Mouse (Mus musculus): ENCODE results near the gene Rassf3.

Gene Rassf3

DNA sequence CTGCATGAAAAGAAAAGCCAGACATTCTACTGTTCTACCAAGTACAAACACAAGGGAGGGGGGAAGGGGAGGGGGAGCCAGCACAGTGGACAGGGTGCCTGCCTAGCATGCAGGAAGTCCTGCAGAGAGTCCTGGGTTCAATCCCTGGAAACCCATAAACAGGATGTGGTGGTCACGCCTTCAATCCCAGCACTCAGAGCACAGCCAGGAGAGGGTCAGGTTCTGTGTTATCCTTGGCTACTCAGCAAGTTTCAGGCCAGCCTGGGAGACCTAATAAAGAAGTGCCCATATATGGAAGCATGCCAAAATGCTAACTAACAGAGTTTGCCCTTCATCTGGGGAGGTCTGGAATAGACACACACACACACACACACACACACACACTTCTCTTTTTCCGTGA lies 47.1 kb downstream of the Rassf3 start:
- peak; percentile 61 for DNase-seq

DNA sequence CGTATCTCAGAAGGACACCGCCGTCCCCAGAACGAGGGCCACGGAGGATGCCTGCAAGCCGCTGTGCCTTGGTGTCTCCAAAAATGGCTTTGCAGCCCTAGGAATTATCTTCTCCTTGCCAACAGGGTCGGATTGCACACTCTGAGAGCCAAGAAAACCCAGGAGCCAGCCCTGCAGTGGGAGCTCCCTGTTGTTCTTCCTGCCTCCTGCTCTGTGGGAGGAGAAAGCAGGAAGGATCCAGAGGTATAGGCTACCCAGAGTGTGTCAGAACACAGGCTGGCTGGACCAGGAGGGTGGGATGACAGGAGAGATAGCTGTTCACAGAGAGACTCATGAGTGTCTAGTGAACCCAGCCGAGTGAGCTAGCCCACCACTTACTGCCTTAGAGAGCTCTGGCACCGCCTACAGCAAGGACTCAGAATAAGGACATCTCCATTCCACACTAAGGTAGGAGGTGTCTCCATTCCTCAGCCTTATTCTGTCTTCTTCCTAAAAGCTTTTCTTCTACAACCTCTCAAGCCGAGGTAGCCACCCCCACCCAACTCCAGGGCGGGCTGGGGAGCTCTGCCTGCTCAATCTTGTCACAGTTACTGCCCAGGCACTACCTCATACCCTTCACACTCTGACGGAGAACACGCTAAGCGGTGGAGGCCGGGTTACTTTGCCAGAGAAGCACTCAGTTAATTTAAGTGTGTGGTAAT lies 48.0 kb downstream of the Rassf3 start:
- DNase-seq, result no peak

DNA sequence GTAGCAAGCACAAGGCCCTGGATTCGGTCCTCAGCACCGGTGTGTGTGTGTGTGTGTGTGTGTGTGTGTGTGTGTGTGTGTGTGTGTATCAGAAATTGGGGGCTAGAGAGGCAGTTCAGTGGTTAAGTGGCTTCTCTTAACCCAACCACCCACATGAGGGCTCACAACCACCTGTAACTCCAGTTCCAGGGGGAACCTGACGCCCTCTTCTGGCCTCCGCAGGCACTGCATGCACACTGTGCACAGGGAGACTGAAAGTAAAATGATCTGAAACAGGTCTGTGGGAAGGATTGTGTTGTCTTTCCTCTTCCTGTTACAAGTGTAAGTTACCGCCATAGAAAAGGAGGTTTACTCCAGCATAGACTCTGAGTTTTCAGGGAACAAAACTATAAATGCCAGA lies 49.0 kb downstream of the Rassf3 start:
- DNase-seq, result peak; percentile 69

DNA sequence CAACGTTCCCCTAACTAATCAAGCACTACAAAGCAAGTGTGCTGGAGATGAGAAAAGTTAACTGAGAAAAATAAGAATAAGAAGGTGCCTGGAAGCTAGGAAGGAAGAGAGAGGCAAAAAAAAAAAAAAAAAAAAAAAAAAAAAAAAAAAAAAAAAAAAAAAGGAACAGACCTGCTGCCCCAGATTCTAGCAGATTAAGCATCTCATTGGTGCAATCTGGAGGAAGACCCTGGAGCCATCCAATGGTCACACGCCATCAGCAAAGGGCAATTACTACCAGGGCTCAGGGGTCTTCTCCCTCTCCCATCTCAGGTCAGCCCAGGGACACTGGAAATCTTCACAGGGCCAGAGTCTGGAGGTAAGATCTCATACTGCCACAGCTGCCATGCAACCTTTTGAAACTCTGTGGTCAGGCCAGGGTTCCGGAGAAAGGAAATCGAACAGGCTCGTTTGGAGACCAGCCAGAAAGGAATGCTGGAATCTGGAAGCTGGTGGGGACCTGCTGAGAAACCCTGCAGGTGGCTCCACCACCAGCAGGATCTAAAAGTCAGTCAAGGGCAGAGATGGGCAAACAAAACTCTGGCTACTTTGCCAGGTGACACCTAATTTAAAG lies 49.6 kb downstream of the Rassf3 start:
- peak; percentile 76 for DNase-seq

DNA sequence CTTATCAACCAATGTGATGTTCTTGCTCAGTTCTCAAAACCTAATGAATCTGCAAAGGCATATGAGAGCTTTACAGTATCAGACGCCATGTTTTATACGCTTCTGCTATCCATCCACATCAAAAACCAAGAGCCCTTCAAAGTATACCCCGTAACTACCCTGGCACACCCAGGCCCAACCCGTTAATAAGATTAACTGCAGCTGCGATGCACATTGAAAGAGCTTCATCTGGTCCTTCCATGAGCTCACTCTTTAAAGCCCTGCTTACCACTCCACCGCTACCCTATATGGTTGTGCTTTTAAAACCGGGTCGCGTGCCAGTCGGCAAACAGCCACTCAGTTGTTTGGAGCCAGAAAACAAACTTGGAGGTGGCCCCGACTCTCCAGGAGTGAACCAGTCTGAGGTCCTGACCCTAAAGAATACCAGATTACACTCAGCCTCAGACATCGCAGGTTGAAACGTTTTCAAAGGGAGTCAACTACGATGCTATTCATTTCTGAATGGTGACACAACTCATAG lies 50.6 kb downstream of the Rassf3 start:
- no peak for DNase-seq

DNA sequence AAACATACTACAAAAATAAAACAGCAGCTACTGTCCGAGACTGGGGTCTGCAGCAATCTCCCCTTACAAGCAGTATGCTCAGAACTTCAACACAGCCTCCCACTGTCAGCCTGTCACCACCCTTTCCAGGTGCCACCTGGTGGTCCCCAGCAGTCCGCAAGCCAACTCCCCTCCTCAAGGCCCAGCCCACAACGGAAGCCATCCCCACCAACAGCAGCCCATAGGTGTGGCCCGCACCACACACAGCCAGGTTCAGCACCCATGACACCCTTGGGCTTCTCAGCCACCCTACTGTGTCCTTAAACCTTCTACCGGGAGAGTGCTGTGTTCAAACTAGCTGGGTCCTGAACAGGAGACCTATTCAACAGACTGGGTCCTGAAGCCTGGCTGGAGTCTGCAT lies 51.1 kb downstream of the Rassf3 start:
- no peak for DNase-seq

DNA sequence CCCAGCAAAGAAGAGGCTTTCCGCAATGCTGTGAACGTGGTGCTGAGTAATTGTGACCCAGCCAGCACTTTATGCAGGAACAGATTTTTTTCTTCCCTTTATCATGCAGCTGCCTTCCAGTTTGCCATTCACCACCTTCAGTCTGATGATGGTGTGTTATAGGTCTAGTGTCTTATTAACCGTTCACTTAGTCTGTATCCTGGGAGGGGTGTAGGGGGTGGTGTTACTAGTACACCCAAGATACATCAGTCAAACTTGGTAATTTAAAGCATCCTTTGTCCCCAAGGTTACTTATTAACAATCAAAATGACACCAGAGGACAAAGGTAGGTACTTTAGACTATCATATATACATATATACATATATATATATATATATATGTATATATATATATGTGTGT lies 51.7 kb downstream of the Rassf3 start:
- no peak for DNase-seq

DNA sequence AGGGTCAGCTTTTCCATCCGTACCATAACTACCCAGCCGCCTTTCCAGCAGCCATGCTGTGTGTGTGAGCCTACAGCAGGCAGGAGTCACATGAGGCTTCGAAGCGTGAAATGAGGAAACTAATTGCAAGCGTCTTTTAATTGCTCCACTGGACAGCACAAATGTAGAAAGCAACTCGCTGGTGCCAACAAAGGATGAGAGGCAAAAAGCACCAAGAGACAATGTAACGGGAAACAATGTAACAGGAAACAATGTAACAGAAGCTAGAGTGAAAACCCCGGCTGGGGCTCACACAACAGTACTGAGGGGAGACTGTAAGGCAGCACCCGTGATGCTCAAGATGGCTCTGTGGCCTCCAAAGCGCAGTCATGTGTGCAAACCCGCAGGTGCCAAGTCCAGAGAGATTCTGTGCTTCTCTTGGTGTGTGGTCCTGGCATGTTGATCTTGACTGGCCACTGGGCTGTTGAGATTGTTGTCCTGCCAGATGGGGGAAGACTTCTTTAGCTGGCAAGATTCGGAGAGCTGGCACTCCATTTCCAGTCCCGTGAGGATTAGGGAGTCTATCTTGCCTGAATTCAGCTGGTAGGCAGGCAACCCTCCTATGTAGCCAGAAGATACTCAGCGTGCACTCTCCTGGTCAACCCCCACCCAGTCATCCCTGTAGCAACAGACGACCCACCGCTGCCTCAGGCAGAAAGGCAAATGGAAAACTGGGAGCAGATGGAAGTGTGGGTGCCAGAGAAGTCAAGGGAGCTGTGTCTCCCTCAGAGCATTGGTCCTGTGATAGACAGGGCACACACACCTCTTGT lies 52.4 kb downstream of the Rassf3 start:
- no peak for DNase-seq

DNA sequence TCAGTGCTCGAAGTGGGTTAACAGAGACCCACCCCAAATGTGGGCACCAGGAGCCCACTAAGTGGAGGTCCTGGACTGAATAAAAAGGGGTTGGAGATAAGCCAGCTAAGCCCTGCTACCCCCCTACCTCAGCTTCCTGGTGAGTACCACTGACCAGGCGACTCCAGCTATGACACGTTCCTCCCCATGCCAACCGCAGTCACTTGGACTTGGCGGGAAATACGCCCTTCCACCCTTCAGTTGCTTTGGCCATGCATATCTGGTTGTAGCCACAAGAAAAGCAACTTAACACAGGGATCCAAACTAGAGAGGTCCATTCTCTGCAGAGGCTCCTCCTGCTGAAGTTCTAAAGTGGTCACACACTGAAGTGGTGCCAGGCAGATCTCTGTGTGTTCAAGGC lies 53.9 kb downstream of the Rassf3 start:
- DNase-seq, result no peak

DNA sequence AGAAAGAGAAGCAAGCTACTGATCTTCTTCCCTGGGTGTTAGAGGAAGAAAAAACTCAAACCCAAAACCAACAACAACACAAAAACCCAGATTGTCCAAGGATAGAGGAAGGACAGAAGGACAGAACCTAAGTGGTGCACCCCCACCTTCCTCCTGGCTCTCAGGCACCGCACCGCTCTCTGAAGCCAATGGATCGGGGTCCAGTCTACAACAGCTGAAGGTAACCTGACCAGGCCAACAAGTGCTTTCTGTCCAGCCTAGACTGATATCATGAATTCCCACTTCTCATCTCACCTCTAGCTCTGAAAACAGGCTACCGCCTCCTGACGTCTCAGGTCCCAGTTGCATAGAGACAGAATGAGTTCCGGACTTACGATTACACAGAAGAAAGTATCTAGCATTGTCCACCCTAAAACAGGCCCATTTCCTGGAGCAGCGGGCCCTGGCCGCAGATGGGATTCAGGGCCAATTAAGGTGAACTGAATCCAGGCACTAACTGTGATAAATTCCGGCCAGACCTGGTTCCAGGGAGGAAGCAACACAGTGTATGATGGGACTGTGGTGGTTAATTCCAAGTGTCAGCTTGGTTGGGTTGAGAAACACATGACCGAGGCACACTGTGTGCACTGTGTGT lies 54.4 kb downstream of the Rassf3 start:
- no peak for DNase-seq

DNA sequence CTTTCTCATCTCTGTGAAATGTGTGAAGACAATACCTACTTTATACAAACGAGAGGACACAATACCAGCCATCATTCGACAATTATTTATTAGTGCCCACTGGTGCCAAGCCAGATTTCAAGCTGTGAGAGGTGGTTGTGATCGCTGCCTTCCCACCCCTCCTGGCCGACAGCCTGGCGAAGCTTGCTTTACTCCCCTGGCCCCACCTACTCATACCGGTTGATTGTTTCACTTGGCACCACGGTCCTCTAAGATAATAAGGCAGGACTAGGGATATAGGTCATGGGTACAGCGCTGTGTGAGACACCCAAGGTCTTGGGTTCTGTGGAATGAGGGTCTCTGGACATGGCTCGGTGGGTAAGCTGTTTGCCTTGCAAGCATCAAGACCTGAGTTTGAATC lies 55.1 kb downstream of the Rassf3 start:
- no peak for DNase-seq

DNA sequence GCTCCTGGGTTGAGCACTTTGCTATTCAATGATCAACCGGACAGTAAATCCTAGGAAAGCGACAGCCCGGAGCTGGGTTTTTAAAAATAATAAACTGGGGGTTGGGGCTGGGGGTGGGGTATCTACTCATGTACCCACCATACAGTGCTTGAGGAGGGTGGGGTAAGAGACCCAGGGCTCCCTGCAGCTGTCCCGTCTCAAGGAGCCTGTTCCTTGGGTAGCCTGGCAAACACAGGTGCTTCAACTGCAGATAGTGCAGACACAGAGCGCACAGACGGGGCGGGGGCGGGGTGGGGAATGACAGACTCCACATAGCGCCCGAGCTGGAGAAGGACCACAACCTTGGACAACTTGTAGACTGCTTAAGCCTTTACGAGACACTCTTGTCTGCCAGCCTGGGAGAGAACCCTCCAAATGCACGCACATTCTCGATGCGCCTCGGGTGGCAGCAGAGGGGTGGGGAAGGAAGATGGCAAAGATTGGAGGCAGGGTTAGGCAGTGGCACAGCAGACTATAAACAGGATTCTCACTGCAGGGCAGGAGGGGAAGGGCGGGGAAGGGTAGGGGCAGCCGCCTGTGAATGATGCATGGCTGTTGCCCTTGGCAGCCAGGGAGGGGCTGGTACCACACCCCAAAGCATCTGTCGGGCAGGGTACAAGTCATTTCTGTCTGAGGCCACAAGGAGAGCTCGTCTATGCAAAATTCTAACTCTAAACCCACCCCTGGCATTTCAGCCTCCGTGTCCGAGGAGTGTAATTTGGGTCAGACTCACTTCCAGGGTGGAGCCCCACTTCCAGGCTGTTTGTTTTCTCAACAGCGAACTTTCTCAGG lies 56.3 kb downstream of the Rassf3 start:
- DNase-seq, result peak; percentile 59

DNA sequence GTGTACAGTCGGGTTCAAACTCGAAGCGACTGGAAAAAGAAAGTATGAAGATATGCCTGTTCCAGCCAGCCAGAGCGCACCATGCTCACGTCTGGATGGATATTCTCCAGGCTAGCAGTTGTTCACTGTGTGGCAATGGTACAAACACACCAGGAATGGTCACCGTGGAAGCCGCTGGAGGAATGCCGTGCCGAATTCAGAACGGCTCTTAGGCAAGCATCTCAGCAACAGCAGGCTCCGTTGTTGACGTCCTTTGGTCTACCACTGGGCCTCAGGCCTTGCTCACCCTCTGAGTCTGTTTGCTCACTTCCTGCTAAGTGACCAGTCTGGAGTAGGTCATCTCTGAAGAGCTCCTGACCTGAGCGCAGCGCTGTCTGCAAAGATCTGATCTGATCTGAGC lies 57.3 kb downstream of the Rassf3 start:
- no peak for DNase-seq

DNA sequence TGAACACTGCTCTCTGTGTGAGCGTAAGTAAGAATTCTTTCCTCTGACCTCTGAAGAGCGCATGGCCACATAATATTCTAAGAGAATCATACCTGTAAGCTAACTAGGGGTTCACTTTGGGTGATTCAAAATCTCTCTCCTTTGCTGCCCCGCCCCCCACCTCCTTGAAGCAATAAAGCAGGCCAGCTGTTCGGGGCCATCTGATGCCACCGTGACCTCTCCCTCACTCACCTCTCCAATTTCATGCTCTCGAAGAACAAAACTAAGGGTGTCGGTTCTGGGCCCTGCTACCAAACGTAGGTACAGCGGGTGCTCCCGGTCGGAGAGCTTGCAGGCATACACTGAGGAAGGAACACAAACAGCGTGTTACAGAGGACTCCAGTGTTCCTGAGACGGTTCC lies 62.0 kb downstream of the Rassf3 start:
- DNase-seq, result no peak

DNA sequence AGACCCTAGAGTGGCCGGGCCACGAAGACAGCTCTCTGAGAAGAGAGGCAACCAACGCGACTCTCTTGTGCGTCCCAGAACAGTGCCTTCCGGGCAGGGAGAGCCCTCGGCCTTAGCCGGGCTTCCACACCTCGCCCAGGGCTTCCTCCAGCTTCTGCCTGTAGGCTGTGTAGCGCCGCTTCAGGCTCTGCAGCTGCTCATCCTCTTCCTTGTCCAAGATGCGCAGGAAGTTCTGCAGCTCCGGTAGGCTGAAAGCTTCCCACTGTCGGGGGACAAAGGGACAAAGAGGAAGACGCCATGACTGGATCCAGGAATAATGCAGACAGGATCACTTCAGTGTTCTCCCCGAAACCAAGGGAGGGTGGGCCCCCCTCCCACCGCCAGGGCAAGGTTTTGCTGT lies 63.3 kb downstream of the Rassf3 start:
- peak; percentile 65 for DNase-seq

DNA sequence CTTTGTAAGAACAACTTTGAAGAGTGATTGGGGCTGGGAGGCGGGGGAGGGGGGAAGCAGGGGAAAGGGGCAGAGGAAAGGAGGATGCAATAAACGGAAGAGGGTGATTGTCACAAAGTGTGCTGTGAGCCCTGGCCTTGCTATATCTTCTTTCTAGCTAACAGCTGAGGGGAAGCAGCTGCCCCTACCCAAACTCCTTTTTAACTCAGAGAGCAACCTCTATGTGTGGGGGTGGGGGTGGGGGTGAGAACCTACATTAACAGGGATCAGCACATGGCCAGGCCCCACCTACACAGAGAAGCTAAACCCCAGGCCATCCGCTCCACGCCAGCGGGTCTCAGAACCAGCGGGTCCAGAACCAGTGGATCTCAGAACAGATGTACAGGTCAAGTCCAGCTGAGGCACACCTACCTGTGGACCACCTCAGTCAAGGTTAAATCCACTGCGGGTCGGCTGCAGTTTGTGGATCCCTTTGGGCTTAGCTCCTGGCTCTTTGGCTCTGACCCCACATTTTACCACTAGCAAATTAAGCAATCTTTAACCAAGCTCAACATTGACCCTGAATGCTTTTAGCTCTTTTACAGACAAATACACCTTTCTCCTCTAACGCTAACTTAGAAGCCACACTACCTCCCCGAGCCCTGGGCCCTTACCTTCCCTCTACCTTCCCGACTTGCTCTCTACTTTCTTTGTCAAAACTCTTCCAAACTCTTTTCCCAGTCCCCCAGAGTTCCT lies 64.3 kb downstream of the Rassf3 start:
- no peak for DNase-seq

DNA sequence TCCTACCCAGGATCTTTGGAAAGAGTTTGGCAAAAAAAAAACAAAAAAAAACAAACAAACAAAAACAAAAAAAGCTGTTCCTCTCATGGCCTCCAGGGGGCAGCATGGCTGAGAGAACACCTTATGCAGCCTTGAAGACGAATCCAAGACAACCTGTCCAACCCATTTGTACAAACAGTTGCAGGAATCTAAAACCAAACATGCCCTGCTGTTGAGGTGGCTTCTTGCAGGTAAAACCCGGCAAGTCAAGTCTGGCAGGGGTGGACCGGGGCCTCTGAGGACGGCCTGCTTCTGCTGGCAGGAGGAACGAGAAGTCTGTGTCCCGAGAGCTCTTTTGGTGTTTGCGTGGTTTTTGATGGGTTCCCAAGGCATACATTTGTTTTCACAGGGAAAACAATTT lies 66.4 kb downstream of the Rassf3 start:
- DNase-seq, result peak; percentile 58

DNA sequence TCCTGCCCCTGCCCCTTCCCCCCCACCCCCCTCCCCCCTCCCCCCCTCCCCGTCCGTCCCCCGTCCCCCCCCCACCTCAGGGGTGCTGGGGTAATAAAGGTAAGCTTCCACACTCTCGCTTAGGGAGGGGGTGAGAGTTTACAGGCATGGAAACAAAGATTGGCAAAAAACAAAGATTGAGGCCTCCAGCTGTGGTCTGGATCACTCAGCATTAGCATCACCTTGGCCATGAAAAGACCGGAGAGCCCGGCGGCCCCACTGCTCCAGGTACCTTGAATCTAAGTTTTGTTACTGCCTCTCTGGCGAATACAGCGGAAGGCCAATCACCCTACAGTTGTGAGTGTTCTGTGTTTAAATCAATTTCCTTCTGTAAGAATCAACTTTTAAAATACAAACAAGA lies 72.2 kb downstream of the Rassf3 start:
- DNase-seq, result no peak

DNA sequence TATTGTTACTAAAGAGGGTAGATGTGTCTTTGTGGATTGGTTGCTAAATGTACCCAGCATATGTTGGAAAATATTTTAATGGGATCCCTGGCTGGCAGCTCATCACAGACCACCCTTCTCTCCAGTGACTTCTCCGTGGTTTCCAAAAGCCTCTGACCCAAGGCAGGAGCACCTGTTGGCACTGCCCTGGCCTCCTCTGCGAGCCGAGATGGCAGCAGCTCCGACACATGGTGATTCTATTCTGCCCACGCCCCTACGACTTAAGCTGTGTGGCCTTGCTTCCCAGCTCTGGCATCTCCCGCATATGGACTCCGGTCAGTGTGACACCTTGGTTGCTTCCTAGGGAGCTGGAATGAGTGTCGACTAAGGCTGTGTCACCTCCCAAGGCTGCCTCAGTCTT lies 73.0 kb downstream of the Rassf3 start:
- DNase-seq, result no peak

DNA sequence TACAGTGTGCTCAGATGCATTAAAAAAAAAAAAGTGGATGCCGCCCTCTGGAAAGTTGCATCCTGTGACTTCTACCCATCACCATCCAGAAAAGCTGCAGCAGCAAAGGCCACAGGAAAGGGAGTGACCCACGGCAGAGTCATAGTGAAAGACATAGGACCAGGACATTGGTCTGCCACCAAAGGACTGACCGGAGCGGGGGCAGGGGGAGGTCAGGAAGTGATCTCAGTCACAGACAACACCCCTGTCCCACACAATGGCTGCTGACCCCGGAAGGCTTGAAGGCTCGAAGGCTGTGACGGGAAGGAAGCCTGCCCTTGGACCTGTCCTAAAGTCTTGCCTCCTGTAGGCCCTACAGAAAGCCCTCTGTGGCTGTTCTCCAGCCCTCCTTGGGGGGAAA lies 75.1 kb downstream of the Rassf3 start:
- DNase-seq, result no peak

DNA sequence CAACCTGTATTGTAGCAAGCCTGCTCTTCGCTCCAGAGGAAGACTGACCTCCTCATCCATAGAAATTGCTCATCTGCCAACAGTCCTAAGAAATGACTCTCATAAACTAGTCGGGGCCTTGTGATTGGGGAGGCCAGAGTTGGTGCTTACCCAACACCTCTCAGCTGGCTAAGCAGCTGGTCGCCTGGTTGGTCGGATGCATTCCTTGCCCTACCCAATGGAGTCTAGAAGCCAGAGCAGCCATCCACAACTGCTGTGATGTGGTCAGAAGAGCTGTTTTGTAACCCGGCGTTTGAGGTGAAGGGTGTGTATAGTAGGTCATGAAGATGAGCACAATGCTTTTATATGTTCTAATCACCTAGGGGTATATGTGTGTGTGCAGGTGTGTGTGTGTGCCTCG lies 77.5 kb downstream of the Rassf3 start:
- no peak for DNase-seq
